Mouse (Mus musculus) brown adipose tissue, adult 24 weeks (tissue): ENCODE measurements around the gene Olfr68. TPM values are rescaled to one million over a fixed set of nuclear protein-coding genes. Genes with fewer than 3 reads are reported as not detected.
"Not testable (repeated sequence)": the region's sequence is repeated elsewhere in the genome, so short reads cannot be mapped to it uniquely, and the experiment has no call there.

Experiments used
- H3K27ac ChIP-seq: fragments of 200-500 bp; replicated peaks from 2 replicates; pipeline ENCODE4 v1.5.1; 2012; ENCODE audit warnings: low read depth, mild to moderate bottlenecking, low read length
- H3K4me1 ChIP-seq: fragments of 200-500 bp; 2 replicates; pipeline ENCODE4 v1.6.1; 2012; ENCODE audit warnings: low read length, mixed read lengths; ENCODE audit not compliant: control insufficient read depth, insufficient read depth, insufficient read length
- H3K4me3 ChIP-seq: fragments of 200-500 bp; 2 replicates; pipeline ENCODE4 v1.5.1; 2012; ENCODE audit warnings: low read depth, mild to moderate bottlenecking, low read length, moderate library complexity; ENCODE audit not compliant: insufficient read depth
- polyA plus RNA-seq: library from polyadenylated mRNA; stranded (reverse); fragments of >200 nt; gene quantifications from 2 replicates; pipeline ENCODE4 v1.2.4, GENCODE M21; 2012; ENCODE audit not compliant: missing spikeins, insufficient read depth, insufficient read length

Gene Olfr68
- polyA plus RNA-seq, result not detected in 2 replicates

DNA sequence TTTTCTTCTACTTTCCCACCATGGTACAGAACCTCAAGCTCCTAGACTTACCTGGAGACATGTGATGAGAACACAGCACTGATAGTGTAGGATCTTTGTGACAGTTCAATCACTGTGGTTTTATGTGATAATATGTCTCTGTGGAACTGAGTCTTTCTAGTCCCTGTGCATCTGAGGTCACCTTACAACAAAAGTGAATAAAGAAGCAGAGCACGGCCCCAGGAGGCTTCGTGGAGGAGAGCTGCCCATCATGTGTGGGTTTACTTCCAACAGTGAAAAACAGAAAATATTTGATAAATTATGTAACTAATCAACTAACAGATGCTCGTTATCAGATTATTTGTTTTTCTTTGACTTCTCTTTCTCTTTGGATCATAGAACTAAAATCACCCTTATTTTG is at the start of gene Olfr68:
TSS of gene Olfr68 (minus strand) at position 101 of the 400 bp plus-strand sequence.
- Histone ChIP-seq H3K27ac (no peak within 1 kb of the TSS), H3K4me3 (no peak within 1 kb of the TSS), H3K4me1 (no peaks in the 10 kb centered on the region)

DNA sequence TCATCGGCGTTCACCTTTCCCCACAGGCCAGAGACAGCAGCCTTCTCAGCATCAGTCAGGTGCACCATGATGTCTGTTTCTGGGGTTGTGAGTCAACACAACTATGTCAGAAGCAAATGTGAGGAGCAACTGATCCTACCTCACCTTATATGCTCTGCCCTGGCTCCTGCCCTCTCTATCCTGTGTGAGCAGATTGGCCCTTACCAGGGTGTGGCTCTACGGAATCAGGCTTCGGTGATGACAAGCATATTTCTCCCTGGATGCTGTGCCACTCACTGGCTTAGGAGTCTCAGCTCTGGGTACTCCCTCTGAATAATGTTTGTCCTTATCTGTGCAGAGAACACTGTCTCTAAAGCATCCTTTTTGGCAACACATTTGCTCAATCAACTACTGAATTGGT is 48.3 kb upstream of the Olfr68 start, which contains the start of gene Hbb-bs:
TSS of gene Hbb-bs (minus strand) at position 289 of the 400 bp plus-strand sequence.
- Histone ChIP-seq H3K27ac (no peak within 1 kb of the TSS), H3K4me3 (no peak within 1 kb of the TSS), H3K4me1 (no peaks in the 10 kb centered on the region)

GRCm38 (mm10) chr7:103827139-103827538 is 47.6 kb upstream of the Olfr68 start:
- H3K4me3 ChIP-seq, H3K27ac ChIP-seq, H3K4me1 ChIP-seq: not testable (repeated sequence)

DNA sequence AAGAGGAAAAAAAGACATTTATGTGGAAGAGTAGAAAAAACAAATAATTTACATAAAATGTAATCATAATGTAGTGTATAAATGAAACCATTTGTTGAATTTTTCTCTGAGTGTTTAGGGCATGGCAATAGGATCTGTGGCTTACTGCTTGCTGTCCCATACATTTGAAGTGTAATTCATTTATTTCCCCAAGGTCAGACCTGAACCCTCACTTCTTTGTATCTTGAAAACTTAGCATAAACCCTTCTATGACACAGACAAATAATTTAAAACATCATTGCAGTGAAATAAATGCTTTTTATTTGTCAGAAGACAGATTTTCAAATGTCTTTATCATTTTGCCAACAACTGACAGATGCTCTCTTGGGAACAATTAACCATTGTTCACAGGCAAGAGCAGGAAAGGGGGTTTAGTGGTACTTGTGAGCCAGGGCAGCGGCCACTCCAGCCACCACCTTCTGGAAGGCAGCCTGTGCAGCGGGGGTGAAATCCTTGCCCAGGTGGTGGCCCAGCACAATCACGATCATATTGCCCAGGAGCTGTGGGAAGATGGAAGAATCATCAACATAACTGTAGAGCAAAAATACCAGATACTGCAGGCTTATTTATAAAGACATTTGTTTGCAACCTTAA is 46.9 kb upstream of the Olfr68 start:
- Histone ChIP-seq H3K4me1 (no peaks in the 10 kb centered on the region), H3K27ac (no peak overlapping the region), H3K4me3 (no peak overlapping the region)

DNA sequence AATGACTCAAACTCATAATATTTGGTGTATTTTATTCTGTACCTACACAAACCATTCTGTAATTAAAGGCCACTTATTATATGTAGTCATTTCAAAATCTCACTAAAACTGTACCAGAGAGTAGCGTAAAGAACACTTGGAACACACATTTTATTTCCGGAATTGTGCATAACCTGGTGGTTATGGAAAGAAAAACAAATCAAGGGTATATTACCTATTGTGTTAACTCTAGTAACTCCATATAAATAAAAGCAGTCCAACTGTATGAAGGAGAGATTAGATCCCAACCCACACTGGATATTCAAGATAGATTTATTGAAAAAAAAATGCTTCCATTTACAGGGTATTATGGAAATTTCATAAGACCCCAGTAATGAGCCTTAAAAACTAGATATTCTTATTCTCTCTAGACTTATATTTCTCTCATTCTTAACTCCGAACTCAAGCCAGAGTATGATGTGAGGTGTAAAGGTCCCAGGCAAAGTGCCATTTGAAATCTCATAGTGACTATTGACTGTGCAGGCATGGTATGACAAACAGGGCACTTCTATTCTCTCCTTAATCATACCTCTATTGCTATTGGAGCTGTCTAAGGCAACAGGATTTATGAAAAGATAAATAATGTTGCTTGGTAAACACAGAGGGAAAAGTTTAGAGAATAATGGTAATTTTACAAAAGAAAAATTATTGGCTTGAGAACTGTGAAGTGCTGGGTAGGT is 46.2 kb upstream of the Olfr68 start:
- Histone ChIP-seq H3K4me1 (no peaks in the 10 kb centered on the region), H3K4me3 (no peak overlapping the region), H3K27ac (no peak overlapping the region)

DNA sequence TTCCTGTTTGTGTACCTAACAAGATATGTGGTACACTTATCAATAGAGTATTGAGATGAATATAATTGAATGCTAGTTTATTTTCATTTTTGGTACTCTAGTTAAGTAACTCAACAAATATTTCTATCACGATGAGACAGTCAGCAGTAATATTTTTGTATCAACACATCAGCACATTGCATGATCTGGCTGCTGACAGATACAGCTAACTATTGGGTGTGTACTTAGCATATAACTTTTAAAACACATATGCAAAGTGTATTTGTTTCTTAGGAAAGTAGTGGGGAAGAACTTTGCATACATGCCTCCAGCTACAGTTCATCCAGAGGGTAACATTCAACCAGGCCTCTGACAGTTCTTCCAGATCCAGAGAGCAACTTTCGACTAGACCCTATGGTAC is 45.1 kb upstream of the Olfr68 start:
- Histone ChIP-seq H3K27ac (no peak overlapping the region), H3K4me1 (no peaks in the 10 kb centered on the region), H3K4me3 (no peak overlapping the region)

- H3K27ac ChIP-seq, H3K4me1 ChIP-seq, H3K4me3 ChIP-seq: not testable (repeated sequence)
Measured at GRCm38 (mm10) chr7:103815085-103815484, 35.6 kb upstream of the Olfr68 start.

GRCm38 (mm10) chr7:103813766-103814165 is 34.3 kb upstream of the Olfr68 start, which contains the start of gene Hbb-bt:
Gene Hbb-bt (minus strand): TSS chr7:103813996.
- Histone ChIP-seq H3K4me1 (no peaks in the 10 kb centered on the region), H3K4me3 (no peak within 1 kb of the TSS), H3K27ac (no peak within 1 kb of the TSS)

GRCm38 (mm10) chr7:103813152-103813551 is 33.7 kb upstream of the Olfr68 start:
- H3K4me1 ChIP-seq, H3K27ac ChIP-seq, H3K4me3 ChIP-seq: not testable (repeated sequence)

DNA sequence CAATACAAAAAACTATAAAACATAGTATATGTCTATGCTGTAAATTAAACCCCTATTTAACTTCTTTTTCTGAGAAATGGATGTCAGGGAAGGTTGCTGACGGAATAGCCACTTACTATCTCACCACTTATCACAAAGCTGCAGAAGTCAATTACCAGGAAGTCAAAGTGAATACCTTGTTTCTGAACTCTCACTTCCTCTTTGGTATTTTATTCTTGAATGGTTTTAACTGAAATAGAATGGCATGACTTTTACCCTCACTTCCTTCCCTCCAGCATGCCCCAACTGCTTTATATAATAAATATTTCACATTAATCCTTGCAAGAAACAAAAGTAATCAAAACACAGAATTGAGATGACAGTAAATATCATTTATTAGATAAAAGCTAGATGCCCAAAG is 32.7 kb upstream of the Olfr68 start:
- no peak overlapping the region for H3K4me3 ChIP-seq
- H3K4me1 ChIP-seq, result no peaks in the 10 kb centered on the region

DNA sequence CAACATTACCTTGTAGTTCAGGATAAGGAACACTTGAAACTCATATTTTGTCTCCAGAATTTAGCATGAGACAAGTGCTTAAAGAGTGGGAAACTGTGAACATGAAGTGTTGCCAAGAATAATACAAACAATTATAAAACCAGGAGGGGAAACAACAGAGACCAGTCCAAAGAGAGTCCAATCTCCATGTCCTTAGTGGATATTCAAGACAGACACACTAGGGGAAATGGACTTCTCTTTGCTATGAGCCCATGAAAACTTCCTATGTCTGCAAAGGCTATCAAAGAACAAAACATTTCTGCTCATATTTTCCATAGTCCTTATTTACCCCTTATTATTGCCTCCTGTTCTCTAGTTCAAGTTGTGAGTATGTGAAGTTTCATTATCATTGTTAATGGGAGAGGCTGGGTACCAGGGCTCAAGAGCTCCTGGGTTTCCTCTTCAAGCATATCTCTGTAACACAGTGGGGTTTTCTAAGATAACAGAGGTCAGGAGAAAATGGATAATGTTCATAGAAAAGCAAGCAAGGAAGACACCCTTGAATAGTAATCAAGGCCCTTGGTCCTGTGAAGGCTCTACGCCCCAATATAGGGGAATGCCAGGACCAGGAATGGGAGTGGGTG is 31.8 kb upstream of the Olfr68 start:
- Histone ChIP-seq H3K27ac (no peak overlapping the region), H3K4me3 (no peak overlapping the region), H3K4me1 (no peaks in the 10 kb centered on the region)

More for the DNA sequence above, 32.7 kb upstream of the Olfr68 start:
- no peak overlapping the region for H3K27ac ChIP-seq

DNA sequence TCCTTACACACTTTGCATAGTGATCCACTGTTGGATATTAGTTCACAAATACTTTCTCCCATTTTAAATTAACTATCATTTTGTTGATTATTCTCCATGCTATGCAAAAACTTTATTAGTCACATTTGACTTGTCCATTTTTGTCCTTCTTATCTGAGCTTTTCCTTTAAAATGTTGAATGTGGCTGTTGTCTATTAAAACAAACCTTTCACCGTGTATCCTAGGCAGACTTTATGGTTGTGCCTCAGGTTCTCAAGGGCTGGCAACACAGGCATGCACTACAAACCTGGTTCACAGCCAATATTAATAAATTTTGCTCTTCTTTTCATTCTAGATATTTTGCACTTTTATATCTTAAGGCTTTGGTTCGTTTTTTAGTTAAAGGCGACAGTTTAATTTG is 31.2 kb upstream of the Olfr68 start:
- Histone ChIP-seq H3K4me3 (no peak overlapping the region), H3K27ac (no peak overlapping the region), H3K4me1 (no peaks in the 10 kb centered on the region)

- Histone ChIP-seq H3K4me3 (no peak overlapping the region), H3K27ac (no peak overlapping the region), H3K4me1 (no peaks in the 10 kb centered on the region)
Measured at GRCm38 (mm10) chr7:103810296-103810695, 30.8 kb upstream of the Olfr68 start.

GRCm38 (mm10) chr7:103809801-103810155 is 30.3 kb upstream of the Olfr68 start:
- Histone ChIP-seq H3K4me1 (no peaks in the 10 kb centered on the region), H3K4me3 (no peak overlapping the region), H3K27ac (no peak overlapping the region)

- no peak overlapping the region for H3K27ac ChIP-seq
- no peak overlapping the region for H3K4me3 ChIP-seq
- no peaks in the 10 kb centered on the region for H3K4me1 ChIP-seq
Measured at GRCm38 (mm10) chr7:103808971-103809800, 29.7 kb upstream of the Olfr68 start.
